Mouse (Mus musculus) right cerebral cortex, adult 2 months (tissue): ENCODE data around the gene Alpl.
A peak's percentile ranks its signal among the peaks of the same experiment; 100 is the strongest.

ENCODE experiments used
- DNase-seq, 2 experiments: peaks; one replicate each; pipeline ENCODE4 v3.0.0; 2021 to 2022; ENCODE audit warnings: low spot score in 2 of 2

The Alpl gene

GRCm38 (mm10) chr4:137795611-137796557, at the start of gene Alpl:
TSS of gene Alpl (minus strand) at chr4:137796384.
- peak; percentile 36 to 64 for DNase-seq

- DNase-seq, result peak; percentile 66 to 76
These were observed 48.5 kb upstream of the Alpl start for GRCm38 (mm10) chr4:137844656-137845055.

- no peak for DNase-seq
These were observed 43.3 kb upstream of the Alpl start for GRCm38 (mm10) chr4:137839452-137839851.

DNA sequence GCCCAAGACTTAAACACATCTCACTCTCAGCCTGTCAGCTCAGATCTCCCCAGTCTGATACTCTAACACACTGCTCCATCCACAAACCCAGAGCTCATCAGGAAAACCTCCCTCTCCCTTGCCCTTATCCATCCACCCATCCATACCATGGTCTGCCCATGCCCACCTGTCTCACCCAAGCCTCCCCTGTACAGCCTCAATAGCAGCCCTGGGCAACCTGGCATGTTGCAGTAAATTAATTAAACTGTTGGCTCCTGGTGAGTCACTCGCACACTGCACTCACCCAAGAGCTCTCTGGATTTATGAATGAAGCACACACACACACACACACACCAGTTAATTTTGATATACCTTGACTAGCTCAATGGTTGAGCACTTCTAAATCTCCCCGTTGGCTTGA, 42.6 kb upstream of the Alpl start:
- DNase-seq, result no peak

DNA sequence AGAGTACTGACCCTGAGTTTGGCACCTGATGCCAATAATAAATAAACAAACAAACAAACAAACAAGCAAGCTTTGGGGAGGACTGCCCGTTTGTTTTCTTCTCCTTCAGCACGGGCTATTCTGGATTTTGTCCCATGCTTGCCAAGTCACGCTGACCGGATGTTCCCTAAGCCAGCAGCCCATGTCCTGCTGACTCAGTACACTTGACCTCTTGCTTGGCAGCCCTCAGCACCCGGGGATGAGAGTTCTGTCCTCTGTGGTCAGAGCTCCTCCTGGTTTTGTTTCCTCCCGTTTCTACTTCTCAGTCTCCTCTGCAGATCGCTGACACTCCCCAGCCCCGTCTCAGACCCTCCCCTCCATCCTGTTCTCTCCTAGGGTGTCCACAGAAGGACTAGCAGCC, 41.6 kb upstream of the Alpl start:
- DNase-seq, result no peak

DNA sequence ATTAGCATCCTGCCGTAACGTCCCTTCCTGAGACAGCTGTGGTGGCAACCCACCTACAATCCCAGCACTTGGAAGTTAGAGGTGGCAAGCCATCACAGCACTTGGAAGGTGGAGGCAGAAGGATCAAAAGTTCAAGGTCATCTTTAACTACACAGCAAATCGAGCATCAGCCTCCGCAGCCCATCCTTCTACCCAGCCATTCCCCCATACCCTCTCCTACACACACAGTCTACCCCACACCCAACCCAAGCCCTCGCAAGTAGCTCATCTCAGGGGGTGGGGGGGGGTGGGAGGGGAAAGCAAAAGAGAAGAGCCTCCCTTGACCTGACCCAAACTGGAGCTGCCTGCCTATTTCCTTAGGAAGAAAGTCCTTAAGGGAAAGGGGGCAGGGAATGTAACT, 40.6 kb upstream of the Alpl start:
- DNase-seq, result no peak

DNA sequence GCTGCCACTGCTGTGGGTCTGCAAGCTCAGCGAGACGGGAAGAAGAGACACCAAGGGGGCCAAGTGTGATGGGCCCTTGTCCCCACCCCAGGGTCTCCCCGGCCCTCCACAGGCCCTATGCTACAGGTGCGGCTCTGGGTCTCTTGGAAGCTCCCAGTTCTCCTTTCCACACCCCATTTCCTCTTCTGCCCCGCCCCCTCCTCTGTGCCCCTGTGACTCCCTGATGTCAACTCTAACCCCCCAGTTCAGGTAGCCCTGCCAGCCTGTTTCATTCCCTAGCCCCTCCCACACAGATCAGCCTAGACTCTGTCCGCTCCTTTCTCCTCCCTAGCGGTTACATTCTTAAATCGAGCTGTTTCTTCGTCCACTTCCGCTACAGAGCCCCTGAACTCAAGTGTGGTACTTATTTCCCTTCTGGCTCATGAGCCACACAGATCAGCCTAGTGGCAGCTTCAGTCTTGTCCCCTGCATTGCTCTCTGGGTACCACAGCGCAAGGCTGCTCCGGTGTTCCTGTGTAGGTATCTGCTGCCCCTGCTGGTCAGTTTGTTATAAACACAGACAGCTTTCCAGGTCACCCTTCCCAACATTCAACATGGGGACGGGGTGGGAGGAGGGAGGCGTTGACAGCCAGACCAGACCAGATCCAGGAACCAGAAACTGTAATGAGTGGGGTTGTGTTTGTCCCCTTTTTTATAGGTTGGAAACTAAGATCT, 39.6 kb upstream of the Alpl start:
- peak; percentile 85 to 88 for DNase-seq

DNA sequence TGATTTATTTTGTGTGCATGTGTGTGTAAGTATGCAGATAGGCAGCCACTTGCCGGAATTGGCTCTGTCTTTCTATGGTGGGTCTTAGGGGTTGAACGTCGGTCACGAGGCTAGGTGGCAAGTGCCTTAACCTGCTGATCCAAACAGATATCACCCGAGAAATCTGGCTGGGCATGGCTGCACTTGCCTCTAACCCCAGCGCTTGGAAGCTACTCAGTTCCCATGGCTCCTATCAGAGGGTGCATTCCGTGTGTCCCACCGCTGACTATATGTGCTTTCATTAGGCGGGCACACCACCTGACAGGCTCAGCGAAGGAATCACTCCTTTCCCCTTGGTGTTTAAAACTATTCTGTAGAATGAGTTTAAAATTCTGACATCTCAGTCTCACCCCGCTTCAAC, 35.4 kb upstream of the Alpl start:
- DNase-seq, result no peak

- DNase-seq, result no peak
These were observed 34.2 kb upstream of the Alpl start for GRCm38 (mm10) chr4:137830380-137830779.

- no peak for DNase-seq
These were observed 28.7 kb upstream of the Alpl start for GRCm38 (mm10) chr4:137824881-137825280.

GRCm38 (mm10) chr4:137823542-137823941, 27.4 kb upstream of the Alpl start:
- no peak for DNase-seq

DNA sequence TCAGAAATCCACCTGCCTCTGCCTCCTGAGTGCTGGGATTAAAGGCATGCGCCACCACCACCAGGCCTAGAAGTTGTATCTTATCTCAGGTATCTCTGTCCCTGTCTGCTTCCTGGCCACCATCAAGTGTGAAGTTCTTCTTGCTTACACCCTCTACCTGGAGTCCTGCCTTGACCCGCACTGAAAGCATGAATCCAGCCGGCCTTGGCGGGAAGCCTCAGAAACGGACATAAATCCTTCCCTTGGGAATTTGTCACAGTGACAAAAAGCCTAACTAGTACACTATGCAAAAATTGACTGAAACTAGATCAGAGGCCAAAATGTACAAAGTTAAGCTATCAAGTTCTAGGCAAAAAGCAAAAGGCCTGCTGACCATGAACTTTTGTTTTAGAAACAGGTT, 26.4 kb upstream of the Alpl start:
- no peak for DNase-seq

- no peak for DNase-seq
These were observed 24.5 kb upstream of the Alpl start for GRCm38 (mm10) chr4:137820721-137821120.

DNA sequence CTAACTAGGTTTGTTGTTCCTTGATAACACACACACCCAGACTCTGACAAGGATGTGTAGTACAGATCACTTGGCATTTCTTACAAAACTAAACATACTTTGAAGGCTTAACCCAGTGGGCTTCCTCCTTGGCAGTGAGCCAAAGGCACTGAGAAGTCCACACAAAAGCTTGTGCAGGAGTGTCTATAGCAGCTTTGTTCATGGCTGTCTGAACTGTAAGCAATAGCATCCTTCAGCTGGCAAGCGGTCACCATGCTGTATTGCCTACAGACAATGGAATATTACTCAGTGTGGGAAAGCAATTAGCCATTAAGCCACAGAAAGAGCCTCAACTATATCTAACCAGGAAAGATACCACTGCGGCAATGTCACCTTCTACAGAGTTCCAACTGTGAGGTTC, 23.3 kb upstream of the Alpl start:
- DNase-seq, result no peak

DNA sequence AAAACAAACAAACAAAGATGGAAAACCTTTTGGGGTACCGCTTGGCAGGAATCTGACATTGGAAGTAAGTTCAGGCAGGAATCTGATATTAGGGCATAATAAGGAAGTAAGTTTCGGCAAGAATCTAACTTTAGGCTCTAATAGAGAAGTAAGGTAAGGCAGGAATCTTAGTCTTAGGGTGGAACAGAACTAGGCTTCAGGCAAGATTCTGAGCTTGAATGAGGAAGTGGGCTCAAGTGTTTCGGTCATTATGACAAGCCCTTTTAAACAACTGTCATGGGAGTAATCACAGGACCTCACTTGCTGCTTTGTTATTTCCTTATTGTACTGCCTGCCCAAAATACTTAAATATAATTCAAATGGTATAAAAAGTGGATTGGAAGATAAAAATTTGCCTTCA, 22.2 kb upstream of the Alpl start:
- no peak for DNase-seq

DNA sequence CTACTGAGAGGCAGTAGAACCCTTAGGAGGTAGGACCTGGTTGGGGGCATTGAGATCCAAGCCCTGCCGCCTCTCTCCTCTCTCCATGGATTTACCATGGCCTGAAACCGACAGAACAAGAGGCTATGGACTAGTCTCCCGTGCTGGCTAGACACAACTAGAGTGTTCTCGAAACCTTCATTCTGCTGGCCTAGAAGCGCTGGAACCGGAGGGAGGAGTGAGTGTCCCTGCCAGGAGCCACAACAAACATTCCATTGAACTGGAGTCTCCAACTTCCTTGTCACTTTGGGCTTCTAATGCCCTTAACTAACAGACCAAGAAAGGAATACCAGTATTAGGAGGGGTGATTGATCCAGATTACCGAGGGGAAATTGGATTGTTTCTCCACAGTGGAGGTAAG, 20.0 kb upstream of the Alpl start:
- no peak for DNase-seq

DNA sequence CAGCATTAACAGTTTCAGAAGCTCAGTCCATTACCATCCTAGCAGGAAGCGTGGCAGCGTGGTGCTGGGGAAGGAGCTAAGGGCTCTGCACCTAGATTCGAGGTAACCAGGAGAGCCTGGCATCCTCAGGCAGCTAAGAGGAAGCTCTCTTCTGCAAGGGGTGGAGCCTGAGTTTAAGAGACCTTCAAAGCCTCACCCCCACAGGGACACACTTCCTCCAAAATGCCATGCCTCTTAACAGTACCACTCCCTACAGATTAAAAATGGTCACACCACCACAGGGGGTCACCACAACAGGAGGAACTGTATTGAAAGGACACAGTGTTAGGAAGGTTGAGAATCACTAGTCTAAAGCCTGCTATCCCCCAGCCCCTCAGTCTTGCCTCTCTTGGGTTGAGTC, 19.3 kb upstream of the Alpl start:
- no peak for DNase-seq

DNA sequence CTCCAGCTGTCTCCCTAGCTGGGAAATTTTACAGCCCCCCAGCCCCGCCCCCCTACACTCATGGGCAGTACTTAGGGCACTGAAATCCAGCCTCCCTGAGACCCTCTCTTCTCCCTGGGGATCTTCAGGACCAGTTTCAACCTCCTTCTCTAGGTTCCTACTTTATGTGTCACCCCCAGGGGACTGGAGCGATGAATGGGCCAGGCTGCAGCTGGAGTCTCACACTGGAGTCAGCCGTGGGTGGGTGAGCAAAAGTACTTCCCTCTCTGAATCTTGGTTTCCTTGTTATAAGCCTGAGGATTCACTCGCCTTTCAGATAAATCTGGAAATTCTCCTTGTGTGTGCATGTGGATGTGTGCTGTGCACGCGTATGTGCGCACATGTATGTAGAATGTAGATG, 18.0 kb upstream of the Alpl start:
- DNase-seq, result peak; percentile 25 to 36

DNA sequence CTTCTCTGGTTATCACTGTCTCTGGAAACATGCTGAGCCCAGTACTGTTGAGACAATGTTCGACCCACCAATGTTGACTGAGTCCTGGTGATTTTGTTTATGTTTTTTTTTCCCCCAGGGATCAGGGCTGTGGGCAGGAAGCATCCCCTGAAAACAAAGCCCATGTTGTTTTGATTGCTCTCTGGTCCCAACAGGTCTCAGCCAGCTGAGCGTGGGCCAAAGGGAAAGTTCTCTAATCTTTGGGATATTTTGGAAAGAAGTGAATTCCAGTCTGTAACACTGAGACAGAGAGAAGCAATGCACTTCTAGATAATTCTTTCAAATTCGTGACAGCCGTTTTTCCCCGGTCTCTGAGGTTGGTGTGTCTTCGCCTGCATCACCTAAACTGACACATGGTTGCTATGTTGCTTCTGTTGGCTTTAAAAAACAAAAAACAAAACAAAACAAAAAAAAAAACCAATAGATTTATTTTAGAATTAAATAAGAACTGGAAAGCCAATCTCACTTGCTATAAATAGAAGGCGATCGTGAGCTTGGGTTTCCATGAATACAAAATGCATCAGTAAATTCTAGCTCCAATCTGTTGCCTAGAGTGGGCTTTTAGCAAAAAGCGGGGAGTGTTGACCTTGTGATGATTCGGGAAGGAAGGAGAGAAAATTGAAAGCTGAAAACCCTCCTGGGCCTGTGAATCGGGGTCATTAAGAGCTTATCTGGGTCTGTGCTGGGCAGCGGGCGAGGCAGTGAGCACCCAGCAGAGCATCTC, 16.9 kb upstream of the Alpl start:
- peak; percentile 27 to 35 for DNase-seq

- DNase-seq, result no peak
These were observed 13.8 kb upstream of the Alpl start for GRCm38 (mm10) chr4:137809999-137810398.

- no peak for DNase-seq
These were observed 11.2 kb upstream of the Alpl start for GRCm38 (mm10) chr4:137807301-137807851.

DNA sequence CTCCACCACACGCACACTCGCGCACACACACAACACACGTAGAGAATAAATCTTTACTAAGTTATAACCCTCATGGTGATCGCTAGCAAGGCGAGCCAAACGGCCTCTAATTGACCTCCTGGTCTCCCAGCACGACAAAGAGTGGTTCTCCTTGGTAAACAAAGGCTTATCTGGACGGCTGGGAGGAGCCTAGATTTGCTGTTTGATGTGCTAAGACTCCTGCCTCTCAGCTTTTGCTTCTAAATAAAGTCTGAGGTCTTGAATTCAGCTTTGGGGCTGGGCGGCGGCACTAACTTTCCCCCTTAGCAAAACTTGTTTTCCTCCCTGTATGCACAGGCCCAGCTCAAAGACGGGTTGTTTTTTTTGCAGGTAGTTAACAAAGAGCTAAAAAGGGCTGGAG, 5.0 kb upstream of the Alpl start:
- DNase-seq, result no peak
